Mouse (Mus musculus) ovary, postnatal 14 days (tissue): Measurements from ENCODE around the gene Gm45716.

Experiments
- DNase-seq: peaks from one replicate; pipeline ENCODE4 v3.0.0; 2022; ENCODE audit warnings: low spot score

Gene Gm45716

DNA sequence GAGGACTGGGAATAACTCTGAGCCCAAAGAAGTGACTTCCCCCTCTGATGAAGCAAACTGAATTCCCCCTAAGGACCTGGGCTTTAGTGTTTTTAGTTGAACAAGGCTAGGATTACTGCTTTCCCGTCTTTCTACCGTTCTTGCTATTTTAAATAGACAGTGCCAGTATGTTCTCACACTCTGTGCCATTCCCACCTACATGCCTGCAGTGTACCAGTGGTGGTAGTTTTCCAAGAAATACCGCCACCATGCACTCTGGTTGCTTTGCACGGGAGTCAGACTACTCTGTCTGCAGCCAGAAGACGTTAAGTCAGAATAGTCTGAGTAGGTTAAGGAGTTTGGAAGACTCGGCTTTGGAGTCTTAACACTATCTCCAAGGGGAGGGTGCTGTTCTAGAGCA lies 96.1 kb downstream of the Gm45716 start:
- no peak for DNase-seq

DNA sequence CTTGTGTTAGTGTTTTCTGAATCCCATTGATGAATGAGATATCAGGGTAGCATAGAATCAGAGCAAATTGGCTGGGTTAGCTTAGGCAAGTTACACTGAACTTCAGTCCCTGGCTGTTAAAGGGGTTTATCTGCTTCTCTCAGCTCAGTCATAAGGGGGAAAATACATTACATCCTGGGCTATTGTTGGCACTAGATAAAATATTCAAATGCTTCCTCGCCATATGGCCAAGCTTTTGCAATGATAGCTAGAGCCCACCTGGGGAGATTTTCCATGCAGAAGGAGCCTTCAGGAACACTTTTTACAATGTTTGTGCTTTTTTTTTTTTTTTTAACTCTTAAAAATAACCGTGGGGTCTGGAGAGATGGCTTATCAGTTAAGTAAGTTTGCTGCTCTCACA lies 96.6 kb downstream of the Gm45716 start:
- DNase-seq, result no peak

DNA sequence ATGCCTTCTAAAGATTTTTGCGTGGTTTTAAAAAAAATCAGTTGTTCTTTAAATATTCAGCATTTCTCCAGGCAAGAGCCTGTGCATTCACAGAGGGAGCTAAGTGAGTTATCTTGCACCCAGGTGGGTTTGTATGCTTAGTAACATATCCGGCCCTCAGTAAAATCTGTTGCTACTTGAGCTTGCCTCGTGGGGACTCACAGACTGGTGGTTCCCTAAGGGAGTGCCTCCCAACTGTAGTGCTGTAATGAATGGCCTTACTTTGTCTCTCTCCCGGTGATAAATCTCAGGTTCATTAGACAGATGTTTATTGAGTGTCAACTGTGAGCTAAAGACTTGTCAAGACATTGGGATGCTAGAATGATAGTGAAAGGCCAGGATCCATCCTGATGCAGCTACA lies 97.1 kb downstream of the Gm45716 start:
- no peak for DNase-seq

DNA sequence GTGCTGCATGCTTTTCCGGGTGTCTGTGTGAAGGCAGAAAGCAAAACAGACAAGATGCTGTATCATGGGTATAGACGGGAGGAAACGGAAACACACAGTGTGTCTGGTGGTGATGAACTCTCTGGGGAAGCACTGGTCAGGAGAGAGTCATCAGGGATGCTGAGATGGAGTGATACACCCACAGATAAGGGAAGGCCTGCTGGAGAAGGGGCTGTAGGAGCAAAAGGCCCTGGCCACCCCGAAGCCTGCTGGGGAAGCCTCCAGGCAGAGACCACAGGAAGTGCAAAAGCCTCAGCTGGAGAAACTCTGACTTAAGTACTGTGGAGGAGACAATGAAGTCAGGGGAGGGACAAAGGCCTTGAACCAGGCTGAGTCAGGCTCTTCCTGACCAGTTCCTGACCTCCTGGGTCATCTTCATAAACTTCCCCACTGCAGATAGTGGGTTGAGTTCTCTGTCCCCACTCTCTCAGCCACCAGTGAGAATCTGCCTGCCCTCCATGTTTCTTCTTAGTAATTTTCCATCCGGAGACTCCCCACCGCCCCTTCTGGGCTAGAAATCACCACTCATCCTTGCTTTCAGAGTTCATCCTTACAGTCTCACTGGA lies 99.2 kb downstream of the Gm45716 start:
- no peak for DNase-seq

DNA sequence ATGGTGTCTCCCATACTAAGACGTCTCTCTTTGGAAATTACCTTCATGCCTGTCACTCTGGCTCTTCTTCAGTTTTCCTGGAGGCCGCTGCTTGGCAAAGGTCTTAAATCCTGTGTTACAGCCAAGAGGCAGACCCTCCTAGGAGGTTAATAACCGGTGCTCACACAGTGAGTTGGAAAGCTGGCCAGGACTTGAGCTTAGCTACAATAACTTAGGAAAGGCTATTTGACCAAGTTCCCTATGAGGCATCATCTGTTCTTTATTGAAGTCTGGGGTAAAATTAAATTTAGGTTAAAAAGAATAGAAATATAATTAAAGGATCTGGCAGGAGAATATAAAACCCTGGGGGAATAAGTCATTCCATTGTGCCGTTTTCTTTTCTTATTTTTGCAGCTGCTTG lies 103.7 kb downstream of the Gm45716 start:
- no peak for DNase-seq

DNA sequence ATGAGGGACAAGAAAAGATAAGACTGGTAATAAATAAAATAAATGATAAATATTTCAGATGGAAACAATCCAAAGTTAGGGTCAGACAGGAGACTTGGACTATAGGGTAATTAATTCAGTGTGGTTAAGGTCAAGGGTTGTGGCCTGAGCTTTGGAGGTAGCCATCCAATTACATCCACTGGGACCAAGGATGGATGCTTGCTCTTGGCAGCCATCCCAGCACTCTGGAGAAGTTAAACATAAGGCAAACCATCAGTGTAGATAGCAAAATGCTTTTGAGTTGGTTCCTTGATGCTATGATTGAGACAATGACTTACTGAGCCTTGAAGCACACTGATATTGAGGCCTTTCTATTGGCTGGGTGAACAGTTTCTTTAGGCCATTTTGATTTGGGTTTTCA lies 105.3 kb downstream of the Gm45716 start:
- DNase-seq, result no peak

DNA sequence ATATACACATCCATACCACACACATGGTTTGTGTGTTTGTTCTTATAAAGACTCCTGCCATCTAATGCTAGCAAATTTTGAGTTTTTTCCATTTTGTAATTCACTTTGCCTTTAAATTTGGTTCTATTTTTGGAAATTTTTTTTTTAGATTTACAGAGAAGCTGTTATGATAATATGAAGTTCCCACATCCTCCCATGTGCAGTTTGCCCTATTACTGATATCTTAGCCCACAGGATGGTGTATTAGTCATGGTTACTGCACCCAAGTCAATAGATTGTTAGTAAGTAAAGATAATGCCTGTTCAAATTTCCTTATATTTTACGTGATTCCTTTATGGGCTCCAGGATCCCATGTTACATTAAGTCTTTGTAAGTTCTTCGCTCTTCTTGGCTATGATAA lies 107.1 kb downstream of the Gm45716 start:
- DNase-seq, result no peak
